Mouse (Mus musculus) bone marrow macrophage, adult 2 months (primary cell): ENCODE data around the gene Hist1h4b.

ENCODE experiments used
- CTCF ChIP-seq: IDR thresholded peaks from 2 replicates; pipeline ENCODE4 v1.5.1; 2012; ENCODE audit warnings: low read depth, mild to moderate bottlenecking, low read length, moderate library complexity
- POLR2A ChIP-seq: IDR thresholded peaks from 2 replicates; pipeline ENCODE4 v1.6.1; 2012; ENCODE audit warnings: mild to moderate bottlenecking, low read depth, low read length, borderline replicate concordance

DNA sequence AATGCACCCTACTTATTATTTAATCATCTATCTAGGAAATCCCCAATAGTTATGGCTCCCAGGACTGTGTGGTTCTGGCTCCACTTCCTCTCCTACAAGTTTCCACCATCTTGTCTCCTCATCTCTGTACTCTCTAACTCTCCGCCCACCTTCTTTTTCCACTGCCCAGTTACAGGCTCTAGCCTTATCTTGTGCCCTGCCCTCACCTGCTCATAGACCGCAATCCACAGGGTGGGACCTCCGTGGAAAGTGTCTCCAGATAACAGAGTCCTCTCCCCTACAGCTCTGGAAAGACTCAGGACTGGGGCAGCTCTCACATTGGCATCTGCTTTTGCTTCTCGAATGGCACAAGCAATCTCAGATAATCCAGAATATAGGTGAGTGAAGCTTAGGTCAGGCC, 22.2 kb downstream of the Hist1h4b start:
- TF ChIP-seq CTCF (no peak), POLR2A (no peak)
